Mouse (Mus musculus) C2C12 (cell line): ENCODE measurements at regions not wholly inside any gene's neighbourhood (a gene's known extent, or its start where the extent isn't known, plus 50 kb on each side); places are given as distances from the start of the nearest gene placed in this dataset.

Experiments
- H3K27me3 ChIP-seq: one replicate; pipeline ENCODE4 v1.6.1; 2011; ENCODE audit not compliant: control insufficient read depth, insufficient read depth, insufficient read length
- H3K36me3 ChIP-seq: one replicate; pipeline ENCODE4 v1.6.1; 2011; ENCODE audit not compliant: control insufficient read depth, insufficient read depth
- H3K4me3 ChIP-seq: one replicate; pipeline ENCODE4 v1.5.1; 2011; ENCODE audit warnings: mild to moderate bottlenecking, control low read depth; ENCODE audit not compliant: poor library complexity, insufficient read depth, severe bottlenecking
- H3K79me2 ChIP-seq: one replicate; pipeline ENCODE4 v1.6.1; 2011; ENCODE audit not compliant: control insufficient read depth, insufficient read depth
- H3K79me3 ChIP-seq: one replicate; pipeline ENCODE4 v1.6.1; 2011; ENCODE audit warnings: low read depth, control low read depth
- H3ac ChIP-seq: one replicate; pipeline ENCODE3; 2011; ENCODE audit warnings: low read depth; ENCODE audit not compliant: control insufficient read depth, insufficient read length
- CEBPB ChIP-seq: IDR thresholded peaks from one replicate; pipeline ENCODE4 v1.6.1; 2011; ENCODE audit warnings: low read depth, mild to moderate bottlenecking, control low read depth, moderate library complexity
- CTCF ChIP-seq: IDR thresholded peaks from one replicate; pipeline ENCODE4 v1.5.1; 2011; ENCODE audit not compliant: control insufficient read depth, insufficient read depth, insufficient read length
- FOSL1 ChIP-seq: IDR thresholded peaks from one replicate; pipeline ENCODE4 v1.8.0; 2011; ENCODE audit warnings: mild to moderate bottlenecking, low read length; ENCODE audit not compliant: poor library complexity, insufficient read depth, severe bottlenecking
- MAX ChIP-seq: IDR thresholded peaks from one replicate; pipeline ENCODE4 v1.6.1; 2011; ENCODE audit warnings: mild to moderate bottlenecking, control low read depth
- MYOD1 ChIP-seq: IDR thresholded peaks from one replicate; pipeline ENCODE4 v1.6.1; 2011; ENCODE audit warnings: low read depth; ENCODE audit not compliant: control insufficient read depth, insufficient read length
- MYOG ChIP-seq: IDR thresholded peaks from one replicate; pipeline ENCODE4 v1.6.1; 2011; ENCODE audit not compliant: control insufficient read depth, insufficient read length; ENCODE audit errors: extremely low read depth
- USF1 ChIP-seq: IDR thresholded peaks from one replicate; pipeline ENCODE4 v1.6.1; 2011; ENCODE audit warnings: low read depth, mild to moderate bottlenecking, control low read depth, moderate library complexity

DNA sequence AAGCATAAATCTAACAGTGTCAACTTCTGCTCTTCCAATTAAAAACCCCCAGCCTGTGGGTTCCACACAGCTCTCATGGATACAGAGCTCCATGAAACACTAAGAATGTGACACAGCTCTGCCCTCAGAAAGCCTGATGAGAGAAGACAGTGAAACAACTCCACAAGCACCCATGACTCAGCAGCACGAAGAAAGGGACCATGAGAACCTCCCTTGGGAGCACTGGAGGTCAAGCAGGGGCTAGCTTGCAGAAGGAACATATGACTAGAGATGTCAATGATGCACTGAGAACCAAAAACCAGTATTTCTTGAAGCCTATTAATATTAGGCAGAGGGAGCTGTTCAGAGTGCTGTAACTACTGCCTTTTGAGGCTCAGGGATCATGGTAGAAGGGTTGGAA lies 59.0 kb upstream of the Fam78b start:
- Histone ChIP-seq H3K79me3 (no peaks in the 10 kb centered on the region), H3K36me3 (no peaks in the 10 kb centered on the region), H3K27me3 (no peaks in the 10 kb centered on the region), H3ac (no peak overlapping the region), H3K79me2 (no peaks in the 10 kb centered on the region), H3K4me3 (no peak overlapping the region)
- no peak for TF ChIP-seq MYOG
- no peak for TF ChIP-seq MAX
- no peak for TF ChIP-seq USF1
- TF ChIP-seq CTCF, result no peak
- no peak for TF ChIP-seq FOSL1
- no peak for TF ChIP-seq MYOD1
- TF ChIP-seq CEBPB, result no peak

DNA sequence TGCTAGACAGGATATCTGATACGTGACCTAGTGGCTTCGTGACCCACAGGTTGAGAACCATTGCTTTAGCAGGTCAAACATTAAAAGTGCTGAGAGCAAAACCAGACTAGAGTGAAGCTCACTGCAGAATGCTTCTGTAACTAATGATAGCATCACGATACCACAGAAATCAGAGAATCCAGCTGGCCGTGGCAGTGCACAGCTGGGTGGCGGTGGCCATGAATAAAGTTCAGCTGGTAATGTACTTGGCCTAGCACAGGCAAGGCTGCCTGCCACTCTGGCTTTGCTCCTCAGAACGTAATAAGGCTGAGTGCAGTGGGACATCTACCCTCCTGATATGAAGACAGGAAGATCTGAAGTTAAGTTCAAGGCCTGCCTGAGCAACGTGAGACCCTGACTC lies 56.7 kb upstream of the Fam78b start:
- Histone ChIP-seq H3K36me3 (no peaks in the 10 kb centered on the region), H3ac (no peak overlapping the region), H3K79me2 (no peaks in the 10 kb centered on the region), H3K4me3 (no peak overlapping the region), H3K27me3 (no peaks in the 10 kb centered on the region), H3K79me3 (no peaks in the 10 kb centered on the region)
- TF ChIP-seq CEBPB, result no peak
- TF ChIP-seq MYOG, result no peak
- TF ChIP-seq MYOD1, result peak; percentile 68
- TF ChIP-seq FOSL1, result no peak

DNA sequence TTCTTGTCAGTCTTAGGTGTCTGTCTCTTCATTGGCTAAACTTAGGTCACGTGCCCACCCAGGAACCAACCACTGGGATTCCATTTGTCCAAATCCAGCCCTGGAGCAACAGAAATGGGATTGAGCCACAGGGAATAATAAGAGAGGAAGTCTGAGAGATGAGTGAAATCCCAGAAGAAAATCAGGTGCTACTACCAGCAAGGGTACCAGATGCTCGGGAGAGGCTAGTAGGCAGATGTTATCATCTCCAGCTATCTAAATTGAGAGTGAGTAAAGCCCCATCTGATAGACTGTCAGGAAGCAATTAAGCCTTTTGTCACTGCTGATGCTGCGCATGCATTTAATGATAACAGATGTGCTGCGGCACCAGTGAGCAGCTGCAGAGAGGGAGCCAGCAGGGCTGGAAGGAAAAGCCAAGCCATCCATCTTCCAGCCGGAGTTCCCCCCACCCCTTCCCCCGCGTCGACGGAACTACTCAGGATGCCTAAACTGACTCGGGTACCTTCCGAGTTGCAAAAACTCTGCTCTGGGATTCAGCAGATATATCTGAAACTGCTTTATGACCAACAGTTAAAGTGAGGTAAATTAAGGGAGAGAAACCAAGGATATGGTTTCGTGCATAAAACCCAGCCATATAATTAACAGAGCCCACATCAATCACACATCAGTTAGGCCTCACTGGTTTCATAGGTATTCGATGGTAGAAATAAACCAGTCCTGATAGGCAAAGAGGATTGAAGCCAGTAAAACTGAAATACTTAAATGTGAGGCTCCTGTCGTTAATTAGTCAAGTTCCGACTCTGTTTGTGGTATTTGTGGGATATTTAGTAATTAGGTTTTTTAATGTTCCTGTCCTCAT lies 53.1 kb upstream of the Fam78b start:
- no peak for TF ChIP-seq MYOD1
- peak; percentile 50 for TF ChIP-seq USF1
- no peaks in the 10 kb centered on the region for H3K27me3 ChIP-seq
- H3K4me3 ChIP-seq, result no peak overlapping the region
- no peaks in the 10 kb centered on the region for H3K79me2 ChIP-seq
- no peaks in the 10 kb centered on the region for H3K36me3 ChIP-seq
- no peaks in the 10 kb centered on the region for H3K79me3 ChIP-seq
- no peak overlapping the region for H3ac ChIP-seq
